Mouse (Mus musculus) forebrain, embryonic 13.5 days (tissue): Measurements from ENCODE around the gene Rnf19b. TPM values are rescaled to one million over a fixed set of nuclear protein-coding genes. Genes with fewer than 3 reads are reported as not detected.

ENCODE experiments used
- ATAC-seq: fragments of 200-750 bp; cut with Nextera tagmentation; 2 replicates; pipeline ENCODE4 v1.8.0; 2017
- H3K27ac ChIP-seq: fragments of 300-500 bp; sonication (generic); 2 replicates; pipeline ENCODE4 v1.5.1; 2015; ENCODE audit warnings: inconsistent platforms, mild to moderate bottlenecking, moderate library complexity
- H3K27me3 ChIP-seq: fragments of 300-500 bp; sonication (generic); 2 replicates; pipeline ENCODE4 v1.6.1; 2015; ENCODE audit warnings: mild to moderate bottlenecking, inconsistent platforms
- H3K36me3 ChIP-seq: fragments of 300-500 bp; sonication (generic); 2 replicates; pipeline ENCODE4 v1.6.1; 2015; ENCODE audit warnings: mild to moderate bottlenecking, inconsistent platforms; ENCODE audit not compliant: poor library complexity, severe bottlenecking
- H3K4me1 ChIP-seq: fragments of 300-500 bp; sonication (generic); 2 replicates; pipeline ENCODE4 v1.6.1; 2015; ENCODE audit warnings: inconsistent platforms
- H3K4me2 ChIP-seq: fragments of 300-500 bp; sonication (generic); 2 replicates; pipeline ENCODE4 v1.6.1; 2015; ENCODE audit warnings: inconsistent platforms, mild to moderate bottlenecking, moderate library complexity
- H3K4me3 ChIP-seq: fragments of 300-500 bp; sonication (generic); 2 replicates; pipeline ENCODE4 v1.5.1; 2015; ENCODE audit warnings: mild to moderate bottlenecking, inconsistent platforms
- H3K9ac ChIP-seq: fragments of 300-500 bp; sonication (generic); 2 replicates; pipeline ENCODE4 v1.6.1; 2015; ENCODE audit warnings: mild to moderate bottlenecking, inconsistent platforms
- H3K9me3 ChIP-seq: fragments of 300-500 bp; sonication (generic); replicated peaks from 2 replicates; pipeline ENCODE4 v1.6.1; 2016; ENCODE audit warnings: inconsistent platforms
- WGBS: fragments of 180-500 bp; shearing (Covaris S2); methylation state at CpG from one replicate; pipeline ENCODE4 v1.1.7; 2015; 5-methylcytosine and 5-hydroxymethylcytosine counted together
- polyA plus RNA-seq: library from polyadenylated mRNA; unstranded; fragments of >200 nt; fragmentation: Nextera tagmentation; extraction: Ambion mirVana; gene quantifications from 2 replicates; pipeline ENCODE4 v1.2.1, GENCODE M21; 2015

The Rnf19b gene
- polyA plus RNA-seq, 1 experiment from 2014 or later: 12.9 TPM

- Histone ChIP-seq H3K9me3 (no peaks in the 10 kb centered on the region), H3K4me1 (no peaks in the 10 kb centered on the region), H3K9ac (no peak overlapping the region), H3K27me3 (no peaks in the 10 kb centered on the region), H3K4me3 (no peak overlapping the region), H3K27ac (no peak overlapping the region), H3K36me3 (peaks cover 26% of the 10 kb centered on the region), H3K4me2 (no peak overlapping the region)
- WGBS: 27% methylated on average over 8 of the region's 8 CpGs
- ATAC-seq: peak; percentile 63
These were observed 28.0 kb downstream of the Rnf19b start for GRCm38 (mm10) chr4:129086078-129086477.

GRCm38 (mm10) chr4:129087850-129088249, 29.8 kb downstream of the Rnf19b start:
- Histone ChIP-seq H3K4me1 (no peaks in the 10 kb centered on the region), H3K4me3 (no peak overlapping the region), H3K27me3 (no peaks in the 10 kb centered on the region), H3K9ac (no peak overlapping the region), H3K4me2 (no peak overlapping the region), H3K9me3 (no peaks in the 10 kb centered on the region), H3K27ac (no peak overlapping the region), H3K36me3 (peaks cover 20% of the 10 kb centered on the region)
- 48% methylated on average over 5 of the region's 5 CpGs for WGBS
- no peak for ATAC-seq

GRCm38 (mm10) chr4:129095276-129095675, 37.2 kb downstream of the Rnf19b start:
- Histone ChIP-seq H3K36me3 (no peaks in the 10 kb centered on the region), H3K4me2 (no peak overlapping the region), H3K4me3 (no peak overlapping the region), H3K27me3 (peaks cover 6% of the 10 kb centered on the region; the same call in 1 of the 2 replicates), H3K4me1 (no peaks in the 10 kb centered on the region), H3K9me3 (no peaks in the 10 kb centered on the region), H3K27ac (no peak overlapping the region), H3K9ac (no peak overlapping the region)
- no peak for ATAC-seq
- 37% methylated on average over 15 of the region's 15 CpGs for WGBS

GRCm38 (mm10) chr4:129097006-129097405, 38.9 kb downstream of the Rnf19b start:
- Histone ChIP-seq H3K4me1 (no peaks in the 10 kb centered on the region), H3K9me3 (no peaks in the 10 kb centered on the region), H3K27ac (no peak overlapping the region), H3K27me3 (peaks cover 6% of the 10 kb centered on the region; the same call in 1 of the 2 replicates), H3K4me3 (no peak overlapping the region), H3K9ac (no peak overlapping the region), H3K36me3 (no peaks in the 10 kb centered on the region), H3K4me2 (no peak overlapping the region)
- ATAC-seq: no peak
- 70% methylated on average over 7 of the region's 7 CpGs for WGBS

GRCm38 (mm10) chr4:129102133-129102829, 44.2 kb downstream of the Rnf19b start:
- H3K4me2 ChIP-seq: no peak overlapping the region
- no peaks in the 10 kb centered on the region for H3K9me3 ChIP-seq
- no peaks in the 10 kb centered on the region for H3K36me3 ChIP-seq
- no peak for ATAC-seq
- no peak overlapping the region for H3K27ac ChIP-seq
- no peak overlapping the region for H3K9ac ChIP-seq
- 84% methylated on average over 14 of the region's 14 CpGs for WGBS
- H3K4me1 ChIP-seq: peaks cover 6% of the 10 kb centered on the region; the same call in 1 of the 2 replicates
- peaks cover 47% of the 10 kb centered on the region for H3K27me3 ChIP-seq
- no peak overlapping the region for H3K4me3 ChIP-seq

GRCm38 (mm10) chr4:129105356-129105755, 47.3 kb downstream of the Rnf19b start, which contains the start of gene Tmem54:
Gene Tmem54 (plus strand): TSS chr4:129105548.
- peaks cover 61% of the 10 kb centered on the region for H3K27me3 ChIP-seq
- no peak for ATAC-seq

DNA sequence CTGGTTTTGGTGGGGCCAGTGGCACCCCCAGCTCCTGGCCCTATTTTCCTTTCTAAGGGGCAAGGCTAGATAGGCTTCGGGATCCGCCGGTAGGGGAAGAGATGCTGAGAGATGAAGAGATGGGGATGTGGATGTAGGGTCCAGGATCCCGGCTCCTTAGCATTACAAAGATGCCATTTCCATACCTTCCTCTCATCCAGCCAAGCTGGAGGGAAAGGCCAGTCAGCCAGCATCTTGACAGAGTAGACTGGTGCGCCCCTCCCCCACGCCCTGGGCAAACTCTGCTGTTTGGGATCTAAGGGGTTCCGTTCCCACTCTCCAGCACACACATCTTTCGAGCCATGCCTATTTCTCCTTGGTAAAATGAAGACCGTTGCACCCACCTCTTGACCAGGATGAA, 48.0 kb downstream of the Rnf19b start:
- Histone ChIP-seq H3K4me2 (no peak overlapping the region), H3K9ac (no peak overlapping the region), H3K4me1 (peaks cover 6% of the 10 kb centered on the region; the same call in 1 of the 2 replicates), H3K36me3 (no peaks in the 10 kb centered on the region), H3K27ac (no peak overlapping the region), H3K9me3 (no peaks in the 10 kb centered on the region), H3K27me3 (peaks cover 61% of the 10 kb centered on the region), H3K4me3 (no peak overlapping the region)
- WGBS: 23% methylated on average over 9 of the region's 9 CpGs
- ATAC-seq: no peak

More at GRCm38 (mm10) chr4:129105356-129105755, 47.3 kb downstream of the Rnf19b start, which contains the start of gene Tmem54:
- H3K36me3 ChIP-seq: no peaks in the 10 kb centered on the region
- no peaks in the 10 kb centered on the region for H3K9me3 ChIP-seq
- H3K9ac ChIP-seq: peak within 1 kb of the TSS; percentile 34; the same call in 1 of the 2 replicates
- H3K4me1 ChIP-seq: peaks cover 6% of the 10 kb centered on the region; the same call in 1 of the 2 replicates
- WGBS: 1% methylated on average over 40 of the region's 40 CpGs
- no peak within 1 kb of the TSS for H3K27ac ChIP-seq
- H3K4me3 ChIP-seq: peak within 1 kb of the TSS; percentile 25
- peak within 1 kb of the TSS; percentile 52 for H3K4me2 ChIP-seq

DNA sequence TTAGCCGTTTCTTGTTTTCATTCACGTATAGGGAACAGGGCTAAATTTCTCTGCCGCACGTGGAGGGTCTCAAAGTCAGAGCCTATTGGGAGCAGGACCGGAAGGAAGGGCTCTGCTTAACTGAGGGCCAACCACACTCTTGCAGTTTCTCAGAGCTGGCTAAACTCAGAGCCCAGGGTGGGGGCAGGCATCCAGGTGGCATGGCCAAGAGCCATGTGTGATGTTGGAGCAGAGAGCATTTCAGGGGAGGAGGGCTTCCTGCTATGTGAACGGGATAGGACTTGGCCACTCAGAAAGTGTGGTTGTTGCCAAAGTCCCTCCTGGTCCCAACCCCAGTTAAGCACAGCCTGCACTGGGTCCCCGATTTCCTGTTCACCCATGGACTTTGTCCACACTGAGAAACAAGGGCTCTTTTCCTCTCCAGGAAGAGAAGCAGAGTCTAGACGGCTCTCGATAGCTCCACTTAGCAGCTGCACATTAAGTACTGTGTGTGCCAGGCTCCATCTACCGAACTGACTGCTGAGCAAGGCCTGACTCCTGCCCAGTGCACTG, 49.4 kb downstream of the Rnf19b start:
- H3K27me3 ChIP-seq: peaks cover 60% of the 10 kb centered on the region
- H3K4me3 ChIP-seq: no peak overlapping the region
- H3K36me3 ChIP-seq: no peaks in the 10 kb centered on the region
- no peak overlapping the region for H3K27ac ChIP-seq
- no peak overlapping the region for H3K9ac ChIP-seq
- no peaks in the 10 kb centered on the region for H3K9me3 ChIP-seq
- no peak overlapping the region for H3K4me2 ChIP-seq
- WGBS: 70% methylated on average over 10 of the region's 10 CpGs
- no peak for ATAC-seq
- peaks cover 13% of the 10 kb centered on the region for H3K4me1 ChIP-seq

DNA sequence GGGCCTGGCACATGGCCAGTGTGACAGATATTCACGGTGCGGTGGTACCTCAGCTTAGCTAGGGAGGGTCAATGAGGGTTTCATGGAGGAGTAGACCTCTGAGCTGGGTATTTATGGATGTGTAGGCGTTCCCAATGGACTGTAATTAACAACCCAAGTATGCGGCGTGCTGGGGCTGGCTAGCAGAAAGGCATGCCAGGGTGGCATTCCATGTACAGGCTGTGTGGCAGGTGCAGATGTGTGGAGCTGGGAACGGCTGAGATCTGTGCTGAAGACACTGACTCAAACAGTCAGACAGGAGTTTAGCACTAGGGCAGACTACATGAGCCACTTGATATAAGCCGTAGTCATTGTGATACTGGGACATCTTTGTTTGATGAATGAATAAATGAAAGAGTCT, 50.6 kb downstream of the Rnf19b start:
- no peak for ATAC-seq
- H3K27me3 ChIP-seq: peaks cover 51% of the 10 kb centered on the region
- no peak overlapping the region for H3K4me3 ChIP-seq
- no peak overlapping the region for H3K9ac ChIP-seq
- 89% methylated on average over 7 of the region's 7 CpGs for WGBS
- no peak overlapping the region for H3K4me2 ChIP-seq
- no peaks in the 10 kb centered on the region for H3K36me3 ChIP-seq
- H3K9me3 ChIP-seq: no peaks in the 10 kb centered on the region
- no peak overlapping the region for H3K27ac ChIP-seq
- peaks cover 23% of the 10 kb centered on the region for H3K4me1 ChIP-seq

DNA sequence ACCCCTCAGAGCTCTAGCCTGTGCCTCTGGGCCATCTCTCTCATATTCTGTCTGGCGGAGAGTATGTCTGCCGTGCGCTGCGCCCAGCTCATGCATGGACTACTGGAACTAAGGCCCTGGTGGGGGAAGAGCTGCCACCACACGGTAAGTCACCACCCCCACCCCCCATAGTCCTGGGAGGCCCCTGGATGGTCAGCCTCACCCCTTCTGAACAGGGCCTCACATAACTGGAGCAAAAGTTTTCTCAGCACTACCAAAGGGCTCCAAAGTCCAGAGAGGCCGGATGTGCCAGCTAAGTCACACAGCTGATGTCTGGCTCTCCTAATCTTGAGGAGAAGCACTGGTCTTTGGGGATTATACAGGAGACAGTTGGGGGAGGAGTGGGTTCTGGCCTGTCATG, 52.7 kb downstream of the Rnf19b start:
- Histone ChIP-seq H3K4me3 (no peak overlapping the region), H3K36me3 (no peaks in the 10 kb centered on the region), H3K9me3 (no peaks in the 10 kb centered on the region), H3K4me1 (peaks cover 31% of the 10 kb centered on the region), H3K27ac (no peak overlapping the region), H3K27me3 (peaks cover 30% of the 10 kb centered on the region), H3K9ac (no peak overlapping the region), H3K4me2 (no peak overlapping the region)
- ATAC-seq: no peak
- 93% methylated on average over 6 of the region's 6 CpGs for WGBS

GRCm38 (mm10) chr4:129111350-129111749, 53.3 kb downstream of the Rnf19b start:
- Histone ChIP-seq H3K4me2 (no peak overlapping the region), H3K4me3 (no peak overlapping the region), H3K27ac (no peak overlapping the region), H3K9me3 (no peaks in the 10 kb centered on the region), H3K36me3 (no peaks in the 10 kb centered on the region), H3K27me3 (peaks cover 24% of the 10 kb centered on the region), H3K9ac (no peak overlapping the region), H3K4me1 (peaks cover 34% of the 10 kb centered on the region)
- ATAC-seq: no peak
- WGBS: 59% methylated on average over 11 of the region's 11 CpGs

DNA sequence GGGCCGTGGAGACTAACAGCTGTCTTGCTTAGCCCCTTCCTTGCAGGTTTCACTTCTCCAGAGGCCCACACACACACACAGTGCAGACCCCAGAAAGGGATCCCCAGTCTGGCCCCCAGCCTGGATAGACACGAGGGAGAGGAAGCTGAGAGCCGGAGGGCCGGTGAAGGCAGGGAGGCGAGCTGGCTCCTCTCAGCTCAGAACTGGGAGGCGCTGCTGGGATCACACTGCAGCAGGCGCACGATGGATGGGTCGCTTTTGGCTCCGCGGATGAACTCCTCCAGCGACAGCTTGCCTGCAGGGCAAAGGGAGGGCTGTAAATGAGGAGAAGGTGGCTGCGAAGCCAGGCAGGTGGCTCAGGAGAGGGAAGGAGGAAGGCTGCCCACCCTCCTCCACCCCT, 54.2 kb downstream of the Rnf19b start:
- no peak for ATAC-seq
- 69% methylated on average over 13 of the region's 13 CpGs for WGBS
- Histone ChIP-seq H3K36me3 (no peaks in the 10 kb centered on the region), H3K9me3 (no peaks in the 10 kb centered on the region), H3K27ac (no peak overlapping the region), H3K4me3 (no peak overlapping the region), H3K27me3 (peaks cover 15% of the 10 kb centered on the region), H3K4me2 (no peak overlapping the region), H3K9ac (no peak overlapping the region), H3K4me1 (peaks cover 34% of the 10 kb centered on the region)
